Mouse (Mus musculus): Measurements from ENCODE around the gene Incenp. TPM values are rescaled to one million over a fixed set of nuclear protein-coding genes. Genes with fewer than 3 reads are reported as not detected.
"Not testable (repeated sequence)": the region's sequence is repeated elsewhere in the genome, so short reads cannot be mapped to it uniquely, and the experiment has no call there.

The Incenp gene
- polyA plus RNA-seq, 1 experiment from 2014 or later, result 169 TPM

DNA sequence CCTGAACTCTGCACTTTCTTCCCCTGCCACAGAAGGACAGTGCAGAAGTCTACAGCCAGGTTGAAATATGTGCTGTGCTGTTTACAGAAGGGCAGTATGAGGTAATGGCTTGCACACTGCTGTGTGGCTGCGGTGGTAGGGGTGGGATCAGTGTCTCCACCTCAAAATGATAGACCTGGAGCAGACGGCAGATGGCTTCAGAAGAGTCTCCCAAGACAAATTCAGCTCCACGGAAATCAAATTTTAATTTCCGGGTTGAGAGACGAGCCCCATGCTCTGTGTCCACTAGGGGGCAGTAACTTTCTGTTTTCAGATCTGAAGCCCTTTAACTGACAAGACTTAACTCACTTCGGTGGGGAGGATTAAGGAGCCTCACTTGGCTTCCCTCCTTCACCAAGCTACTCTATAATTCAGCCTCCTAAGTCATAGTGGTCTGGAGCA lies 12.0 kb upstream of the Incenp start:
- 21% methylated on average over 6 of the region's 6 CpGs for WGBS
- no peak overlapping the region for H3K4me3 ChIP-seq

DNA sequence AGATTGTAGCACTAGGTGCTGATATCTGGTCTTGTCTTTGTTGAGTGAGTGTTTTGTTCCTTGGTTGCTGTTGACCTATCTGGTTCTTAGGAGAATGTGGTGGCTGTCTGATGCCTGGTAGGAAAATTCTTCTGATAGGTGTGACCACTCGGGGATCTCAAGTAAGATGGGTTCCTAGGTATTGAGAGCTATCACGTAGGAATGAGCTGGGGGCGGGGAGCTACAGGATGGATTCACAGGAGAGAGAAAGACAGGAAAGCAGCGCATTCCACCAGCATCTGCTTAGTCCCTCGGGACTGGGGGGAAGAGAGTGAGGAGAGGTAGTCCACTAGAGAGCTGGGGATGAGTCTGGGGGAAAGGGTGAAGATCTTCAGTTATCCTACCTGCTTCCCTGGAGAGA lies 10.0 kb upstream of the Incenp start:
- WGBS, result 78% methylated on average over 5 of the region's 5 CpGs

More for the DNA sequence above, 12.0 kb upstream of the Incenp start:
- Histone ChIP-seq H3K4me1 (no peaks in the 10 kb centered on the region), H3K27ac (peak overlapping the region; percentile 31; the same call in 1 of the 2 replicates), H3K27me3 (ENCODE audit: poor library complexity, severe bottlenecking) (no peaks in the 10 kb centered on the region), H3K9me3 (no peaks in the 10 kb centered on the region), H3K36me3 (replicated peaks) (no peaks in the 10 kb centered on the region)
- DNase-seq (ENCODE audit: extremely low spot score, low spot score), result peak; percentile 51

DNA sequence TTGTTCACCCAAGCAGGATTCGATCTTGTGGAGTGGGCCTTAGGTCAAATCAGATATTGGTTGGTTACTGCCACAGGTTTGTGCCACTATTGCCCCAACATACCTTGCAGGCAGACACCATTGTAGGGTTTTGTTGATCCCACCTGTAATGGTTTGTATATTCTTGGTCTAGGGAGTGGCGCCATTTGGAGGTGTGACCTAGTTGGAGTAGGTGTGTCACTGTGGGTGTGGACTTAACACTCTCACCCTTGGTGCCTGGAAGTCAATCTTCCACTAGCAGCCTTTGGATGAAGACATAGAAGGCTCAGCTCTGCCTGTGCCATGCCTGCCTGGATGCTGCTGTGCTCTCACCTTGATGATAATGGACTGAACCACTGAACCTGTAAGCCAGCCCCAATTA lies 1.3 kb upstream of the Incenp start:
- not testable (repeated sequence) for DNase-seq (ENCODE audit: extremely low spot score, low spot score); H3K4me3 ChIP-seq; H3K9me3 ChIP-seq; H3K27ac ChIP-seq; H3K27me3 ChIP-seq (ENCODE audit: poor library complexity, severe bottlenecking)
- WGBS, result 94% methylated on average over 2 of the region's 2 CpGs
- H3K36me3 ChIP-seq (replicated peaks), result peaks cover 17% of the 10 kb centered on the region
- H3K4me1 ChIP-seq, result peaks cover 37% of the 10 kb centered on the region

More for the DNA sequence above, 10.0 kb upstream of the Incenp start:
- Histone ChIP-seq H3K36me3 (replicated peaks) (no peaks in the 10 kb centered on the region), H3K4me1 (no peaks in the 10 kb centered on the region), H3K9me3 (no peaks in the 10 kb centered on the region), H3K27me3 (ENCODE audit: poor library complexity, severe bottlenecking) (no peaks in the 10 kb centered on the region), H3K27ac (no peak overlapping the region), H3K4me3 (no peak overlapping the region)
- DNase-seq (ENCODE audit: extremely low spot score, low spot score), result no peak

DNA sequence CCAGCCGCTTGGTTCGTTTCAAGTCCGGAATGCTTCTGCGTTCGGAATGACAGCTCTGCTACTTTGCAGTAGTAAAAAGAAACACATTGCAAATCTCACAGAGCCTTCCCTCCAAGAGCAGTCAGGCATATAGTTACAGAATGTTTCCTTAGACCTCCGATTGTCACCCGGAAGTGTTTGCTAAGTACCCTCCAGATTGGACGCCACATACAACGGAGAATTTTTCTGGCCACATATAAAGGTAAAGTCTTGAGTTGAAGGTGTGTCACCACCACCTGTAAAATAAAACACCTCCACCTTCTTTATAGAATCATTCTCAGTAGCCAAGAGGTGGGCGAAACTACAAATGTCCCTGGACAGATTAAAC lies 412 bp upstream of the Incenp start:
- no peaks in the 10 kb centered on the region for H3K27me3 ChIP-seq (ENCODE audit: poor library complexity, severe bottlenecking)
- peak overlapping the region; percentile 96 for H3K27ac ChIP-seq
- no peaks in the 10 kb centered on the region; the same call in 1 of the 2 replicates for H3K9me3 ChIP-seq
- peak overlapping the region; percentile 76 for H3K4me3 ChIP-seq
- peaks cover 37% of the 10 kb centered on the region for H3K4me1 ChIP-seq
- 11% methylated on average over 10 of the region's 10 CpGs for WGBS
- H3K36me3 ChIP-seq (replicated peaks), result peaks cover 27% of the 10 kb centered on the region
- DNase-seq (ENCODE audit: extremely low spot score, low spot score), result no peak

DNA sequence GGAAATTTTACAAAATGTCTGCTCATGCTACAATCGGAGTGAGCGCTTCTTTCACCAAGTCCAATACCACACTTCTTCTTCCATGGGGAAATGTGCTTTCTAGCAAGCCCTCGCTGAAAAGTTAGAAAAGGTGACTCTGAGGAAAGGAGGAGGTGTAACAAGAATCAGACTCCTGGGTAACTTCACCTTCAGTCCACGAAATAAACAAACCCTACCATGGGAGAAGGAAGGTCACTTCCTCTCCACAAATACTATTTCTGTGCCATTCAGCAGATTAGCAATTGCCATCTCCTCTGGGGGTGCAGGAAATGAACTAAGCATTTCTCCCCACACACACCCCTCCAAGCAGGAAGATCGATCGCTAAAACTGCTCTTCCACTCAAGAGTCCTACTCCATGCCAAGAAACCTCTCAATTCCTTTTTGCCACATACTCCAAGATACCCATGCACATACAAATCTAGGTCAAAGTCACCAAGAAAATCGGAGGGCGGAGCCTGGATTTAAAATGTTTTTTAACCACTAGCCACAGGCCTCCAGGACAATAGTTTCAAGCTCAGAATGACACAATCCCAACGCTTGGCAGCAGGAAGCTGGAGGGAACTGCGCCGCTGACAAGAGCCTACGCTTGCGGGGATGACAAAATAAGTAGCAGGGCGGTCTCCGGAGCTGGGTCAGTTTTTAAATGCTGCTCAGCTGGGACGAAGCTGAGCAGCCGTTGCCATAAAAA lies 848 bp downstream of the Incenp start:
- H3K27me3 ChIP-seq (ENCODE audit: poor library complexity, severe bottlenecking), result no peaks in the 10 kb centered on the region
- no peaks in the 10 kb centered on the region; the same call in 1 of the 2 replicates for H3K9me3 ChIP-seq
- peaks cover 37% of the 10 kb centered on the region for H3K4me1 ChIP-seq
- peak overlapping the region; percentile 96 for H3K27ac ChIP-seq
- peak overlapping the region; percentile 76 for H3K4me3 ChIP-seq
- WGBS, result 12% methylated on average over 17 of the region's 17 CpGs
- H3K36me3 ChIP-seq (replicated peaks), result peaks cover 39% of the 10 kb centered on the region
- DNase-seq (ENCODE audit: extremely low spot score, low spot score), result no peak

DNA sequence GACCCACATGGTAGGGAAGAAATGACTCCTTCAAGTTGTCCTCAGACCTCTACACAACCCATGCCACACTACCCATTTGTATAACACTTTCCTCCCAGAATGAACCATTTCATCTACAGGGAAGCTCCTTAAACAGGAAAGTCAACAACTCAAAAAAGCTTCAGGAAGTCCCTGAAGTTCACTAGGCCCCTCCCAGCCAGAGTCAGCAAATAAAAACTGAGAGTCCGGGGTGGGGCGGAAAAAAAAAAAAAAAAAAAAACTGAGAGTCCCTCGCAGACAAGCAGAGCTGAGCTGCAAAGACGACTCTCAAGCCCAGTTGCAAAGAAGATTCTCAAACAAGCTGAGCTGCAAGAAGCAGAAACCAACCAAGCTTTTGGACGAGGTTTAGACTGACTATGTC lies 3.3 kb downstream of the Incenp start:
- Histone ChIP-seq H3K9me3 (no peaks in the 10 kb centered on the region; the same call in 1 of the 2 replicates), H3K4me3 (0 out of 2 replicates have a peak overlapping the region, but pooled peaks have one; percentile 76), H3K4me1 (peaks cover 34% of the 10 kb centered on the region), H3K36me3 (replicated peaks) (peaks cover 64% of the 10 kb centered on the region), H3K27ac (no peak overlapping the region), H3K27me3 (ENCODE audit: poor library complexity, severe bottlenecking) (no peaks in the 10 kb centered on the region)
- WGBS, result 83% methylated on average over 5 of the region's 5 CpGs
- no peak for DNase-seq (ENCODE audit: extremely low spot score, low spot score)

DNA sequence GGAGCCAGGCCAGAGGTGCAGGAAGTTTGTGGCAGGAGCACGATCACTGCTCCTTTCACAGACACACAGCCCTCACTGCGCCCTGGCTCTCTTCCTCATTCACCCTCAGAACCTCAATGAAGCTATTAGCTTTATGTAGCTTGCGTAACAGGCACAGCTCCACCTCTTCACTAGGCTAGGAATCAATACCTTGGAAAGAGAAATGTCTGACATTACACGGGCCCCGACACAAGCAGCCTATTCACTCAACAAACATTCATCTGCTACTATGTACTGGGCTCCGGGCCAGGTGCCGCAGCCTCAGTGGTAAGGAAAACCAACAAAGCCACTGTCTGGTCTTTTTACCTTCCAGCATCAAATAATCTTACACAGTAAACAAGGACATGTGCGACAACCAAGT lies 12.6 kb downstream of the Incenp start:
- WGBS, result 97% methylated on average over 8 of the region's 8 CpGs
- Histone ChIP-seq H3K36me3 (replicated peaks) (peaks cover 100% of the 10 kb centered on the region), H3K4me1 (no peaks in the 10 kb centered on the region), H3K27ac (no peak overlapping the region), H3K27me3 (ENCODE audit: poor library complexity, severe bottlenecking) (no peaks in the 10 kb centered on the region), H3K9me3 (no peaks in the 10 kb centered on the region), H3K4me3 (no peak overlapping the region)
- peak; percentile 7 for DNase-seq (ENCODE audit: extremely low spot score, low spot score)

DNA sequence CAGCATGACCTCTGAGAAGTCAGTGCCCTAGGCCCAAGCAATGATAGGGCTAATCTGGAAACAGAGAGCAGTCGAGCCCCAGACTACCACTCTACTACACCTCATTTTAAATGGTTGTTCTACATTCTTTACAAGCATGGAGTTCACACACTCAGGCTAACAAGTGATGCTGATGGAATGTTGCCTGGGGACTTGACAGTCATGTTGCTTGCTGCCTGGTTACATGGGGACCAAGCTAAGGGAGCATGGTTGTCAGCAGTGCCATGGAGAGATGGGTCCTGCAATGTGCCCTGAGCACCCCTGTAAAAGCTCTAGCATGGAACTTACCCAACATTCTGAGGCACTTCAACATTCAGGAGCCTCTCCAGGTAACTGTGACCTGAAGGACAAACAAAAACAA lies 13.0 kb downstream of the Incenp start:
- peaks cover 100% of the 10 kb centered on the region for H3K36me3 ChIP-seq (replicated peaks)
- no peaks in the 10 kb centered on the region for H3K9me3 ChIP-seq
- no peak for DNase-seq (ENCODE audit: extremely low spot score, low spot score)
- no peaks in the 10 kb centered on the region for H3K4me1 ChIP-seq
- WGBS, result 80% methylated on average over 1 of the region's 1 CpGs
- H3K27me3 ChIP-seq (ENCODE audit: poor library complexity, severe bottlenecking), result no peaks in the 10 kb centered on the region
- no peak overlapping the region for H3K4me3 ChIP-seq
- no peak overlapping the region for H3K27ac ChIP-seq

DNA sequence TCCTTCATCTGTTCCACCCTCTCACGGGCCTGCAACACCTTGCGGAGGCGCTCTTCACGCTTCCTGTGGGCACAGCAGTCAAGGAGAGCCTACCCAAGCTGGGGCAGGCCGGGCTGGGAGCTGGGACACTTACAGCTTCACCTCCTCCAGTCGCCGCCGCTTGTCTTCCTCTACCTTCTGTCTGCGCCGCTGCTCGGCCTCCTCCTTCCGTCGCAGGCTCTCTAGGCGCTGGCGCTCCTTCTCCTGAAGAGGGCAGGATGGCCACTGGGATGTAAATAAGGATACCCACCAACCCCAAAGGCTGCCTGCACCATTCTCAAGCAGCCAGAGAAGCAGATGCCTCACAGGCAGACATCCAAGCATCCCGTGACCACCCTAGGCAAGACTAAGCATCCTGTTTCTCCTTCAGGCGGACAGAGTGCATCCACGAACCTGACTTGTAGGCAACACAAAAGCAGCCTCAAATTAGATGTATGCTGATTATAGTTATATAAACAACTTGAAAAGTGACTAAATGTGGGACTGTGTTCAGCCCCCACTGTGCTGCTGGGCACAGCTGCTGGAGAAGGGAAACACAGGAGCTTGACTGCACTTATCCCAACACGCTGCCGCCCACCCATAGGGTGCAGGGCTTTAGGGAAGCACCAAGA lies 21.0 kb downstream of the Incenp start:
- Histone ChIP-seq H3K27ac (no peak overlapping the region), H3K9me3 (no peaks in the 10 kb centered on the region), H3K4me1 (no peaks in the 10 kb centered on the region), H3K4me3 (no peak overlapping the region), H3K27me3 (ENCODE audit: poor library complexity, severe bottlenecking) (no peaks in the 10 kb centered on the region), H3K36me3 (replicated peaks) (peaks cover 100% of the 10 kb centered on the region)
- WGBS, result 97% methylated on average over 20 of the region's 20 CpGs
- no peak for DNase-seq (ENCODE audit: extremely low spot score, low spot score)

DNA sequence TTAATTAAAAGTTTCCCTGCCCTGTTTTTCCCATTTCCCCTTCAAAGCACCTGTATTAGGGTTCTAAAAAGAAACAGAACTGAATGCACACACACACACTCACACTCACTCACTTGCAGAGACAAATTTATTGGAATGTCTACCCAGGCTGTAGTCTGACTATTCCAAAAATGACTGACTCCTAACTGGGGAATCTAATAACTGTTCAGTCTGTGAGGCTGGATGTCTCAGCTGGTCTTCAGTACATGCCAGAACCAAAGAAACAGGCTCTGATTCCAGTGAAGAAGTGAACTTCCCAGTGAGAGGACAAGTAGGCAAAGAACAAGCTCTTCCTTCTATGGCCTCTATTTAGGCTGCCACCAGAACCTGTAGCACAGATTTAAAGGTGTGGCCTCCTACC lies 33.9 kb downstream of the Incenp start:
- no peak for DNase-seq (ENCODE audit: extremely low spot score, low spot score)

DNA sequence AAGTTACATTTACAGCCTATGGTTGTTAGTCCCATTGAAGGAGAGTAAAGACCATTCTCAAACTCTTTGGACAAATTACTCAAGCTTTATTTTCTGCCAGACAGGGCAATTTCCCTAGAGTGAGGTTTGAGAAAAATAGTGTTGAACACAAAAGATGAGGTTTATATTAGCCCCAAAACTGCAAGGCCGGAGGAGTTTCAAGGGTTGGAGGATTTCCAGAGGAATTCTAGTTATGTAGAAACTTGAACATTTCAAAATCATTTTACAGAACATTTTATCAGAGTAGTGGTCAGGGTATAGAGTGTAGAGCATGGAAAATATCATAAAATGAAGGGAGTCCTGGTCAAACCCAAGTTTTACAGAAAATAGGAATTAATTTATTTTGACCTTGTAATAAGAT lies 34.5 kb downstream of the Incenp start:
- Histone ChIP-seq H3K36me3 (replicated peaks) (peaks cover 8% of the 10 kb centered on the region), H3K9me3 (no peaks in the 10 kb centered on the region), H3K27ac (no peak overlapping the region), H3K4me1 (no peaks in the 10 kb centered on the region), H3K4me3 (no peak overlapping the region), H3K27me3 (ENCODE audit: poor library complexity, severe bottlenecking) (no peaks in the 10 kb centered on the region)
- no peak for DNase-seq (ENCODE audit: extremely low spot score, low spot score)
- WGBS, result 94% methylated on average over 1 of the region's 1 CpGs

More for the DNA sequence above, 33.9 kb downstream of the Incenp start:
- Histone ChIP-seq H3K4me1 (no peaks in the 10 kb centered on the region), H3K36me3 (replicated peaks) (peaks cover 14% of the 10 kb centered on the region), H3K27ac (no peak overlapping the region), H3K4me3 (no peak overlapping the region), H3K9me3 (no peaks in the 10 kb centered on the region), H3K27me3 (ENCODE audit: poor library complexity, severe bottlenecking) (no peaks in the 10 kb centered on the region)

DNA sequence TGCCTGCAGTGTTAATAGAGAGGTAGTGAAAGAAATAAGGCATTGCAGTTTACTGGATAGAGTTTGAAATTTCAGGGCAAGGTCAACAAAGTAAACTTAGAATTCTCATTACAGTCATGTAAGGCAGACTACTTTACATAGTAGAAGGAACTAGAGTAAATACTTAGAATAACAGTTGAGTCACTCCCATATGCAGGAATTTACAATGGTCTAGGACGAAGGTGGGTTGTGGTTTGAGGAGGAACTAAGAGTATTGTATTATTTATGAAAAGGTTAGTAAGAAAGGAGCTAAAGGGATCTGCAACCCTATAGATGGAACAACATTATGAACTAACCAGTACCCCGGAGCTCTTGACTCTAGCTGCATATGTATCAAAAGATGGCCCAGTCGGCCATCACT lies 38.5 kb downstream of the Incenp start:
- WGBS, result 89% methylated on average over 3 of the region's 3 CpGs
- H3K36me3 ChIP-seq (replicated peaks), result not testable (repeated sequence)

DNA sequence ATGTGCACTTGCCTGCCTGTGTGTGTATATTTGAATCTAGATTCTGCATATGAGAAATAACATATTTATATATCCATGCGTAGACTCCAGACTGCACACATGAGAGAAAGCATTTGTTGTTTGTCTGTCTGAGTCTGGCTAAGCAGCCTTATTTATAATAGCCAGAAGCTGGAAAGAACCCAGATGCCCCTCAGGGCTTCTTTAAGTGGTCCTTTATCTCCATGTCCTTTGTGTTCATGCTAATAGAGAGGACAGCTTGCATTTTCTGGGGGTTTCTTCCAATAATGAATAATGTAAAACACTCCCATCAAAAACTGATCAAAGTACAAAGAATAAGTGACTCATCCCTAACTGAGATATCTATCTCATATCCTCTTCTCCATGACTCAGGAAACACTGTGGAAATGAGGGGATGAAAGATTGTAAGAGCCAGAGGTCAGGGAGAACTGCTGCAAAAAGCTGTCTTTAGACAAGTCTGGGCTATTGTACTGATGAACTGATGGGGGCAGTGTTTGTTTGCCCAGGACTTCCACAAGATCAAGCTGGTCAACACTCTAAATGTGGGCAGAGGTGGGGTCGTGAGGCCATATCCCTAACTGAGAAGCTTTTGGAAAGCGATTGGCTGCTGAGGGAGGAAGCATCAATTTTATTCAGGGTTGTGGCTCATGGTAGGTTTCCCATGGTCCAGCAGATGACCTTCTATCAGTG lies 49.8 kb downstream of the Incenp start:
- 70% methylated on average over 3 of the region's 3 CpGs for WGBS
- not testable (repeated sequence) for H3K4me1 ChIP-seq; H3K27me3 ChIP-seq (ENCODE audit: poor library complexity, severe bottlenecking); H3K27ac ChIP-seq; H3K9me3 ChIP-seq; H3K4me3 ChIP-seq; H3K36me3 ChIP-seq (replicated peaks); DNase-seq (ENCODE audit: extremely low spot score, low spot score)

More for the DNA sequence above, 38.5 kb downstream of the Incenp start:
- DNase-seq (ENCODE audit: extremely low spot score, low spot score); H3K27ac ChIP-seq; H3K4me1 ChIP-seq; H3K4me3 ChIP-seq; H3K27me3 ChIP-seq (ENCODE audit: poor library complexity, severe bottlenecking); H3K9me3 ChIP-seq: not testable (repeated sequence)

Data from forebrain, embryonic 10.5 days (tissue).